18 mouse cellular contexts compared by ENCODE assay signal in the genomic region with DNA sequence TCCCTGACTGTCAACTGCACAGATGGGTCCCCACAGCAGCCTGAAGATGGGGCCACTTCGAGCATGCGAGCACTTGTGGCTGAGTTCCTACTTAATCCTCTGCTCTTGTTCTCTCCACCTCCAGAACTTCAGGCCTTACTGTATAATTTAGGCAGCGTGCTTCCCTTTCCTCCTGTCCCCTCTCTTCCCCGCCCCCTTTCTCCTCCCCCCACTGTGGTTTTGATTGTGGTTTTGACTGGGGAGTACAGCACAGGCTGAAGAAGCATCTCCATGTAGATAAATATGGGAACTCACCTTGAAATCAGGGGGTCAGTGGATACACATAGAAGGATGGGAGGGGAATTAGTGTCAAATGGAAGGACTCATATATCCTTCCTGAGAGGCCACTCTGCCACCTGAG.
"Had no signal": no experiment of that assay in that cellular context is flagged by ENCODE, and none has a peak within 500 bp of the region (broad histone marks: within the 10 kb centered on the region; RNA-seq: fewer than 3 reads in every experiment).

No protein-coding gene starts in this region.

- H3K4me2 ChIP-seq: limb, embryonic 13.5 days; liver, embryonic 12.5 days; liver, embryonic 15.5 days; lung, embryonic 15.5 days had no signal

- H3K27me3 ChIP-seq: lung, embryonic 15.5 days had no signal

- H3K36me3 ChIP-seq: limb, embryonic 10.5 days; limb, embryonic 13.5 days; liver, embryonic 12.5 days; liver, embryonic 15.5 days; lung, embryonic 15.5 days had no signal

- ATAC-seq: liver, embryonic 12.5 days had no signal

- H3K4me3 ChIP-seq: layer of hippocampus, adult 2 months; limb, embryonic 10.5 days; limb, embryonic 13.5 days; liver, embryonic 12.5 days; liver, embryonic 15.5 days; lung, embryonic 15.5 days had no signal

- H3K27ac ChIP-seq: kidney, postnatal 0 days; layer of hippocampus, adult 2 months; limb, embryonic 10.5 days; limb, embryonic 13.5 days; liver, embryonic 12.5 days; liver, embryonic 15.5 days; stomach, postnatal 0 days had no signal

- DNase-seq: kidney, postnatal 25 days; layer of hippocampus, adult 9-11 months; liver; lung, adult 18-20 months; lung, postnatal 10 days; lung, postnatal 36 days; midbrain, embryonic 14.5 days; right cerebral cortex, postnatal 14 days; right cerebral cortex, postnatal 4 days; thymus, postnatal 25 days had no signal

- H3K9me3 ChIP-seq: limb, embryonic 10.5 days; limb, embryonic 13.5 days; liver, embryonic 12.5 days; liver, embryonic 15.5 days; lung, embryonic 15.5 days had no signal

- H3K9ac ChIP-seq: limb, embryonic 13.5 days; liver, embryonic 12.5 days; liver, embryonic 15.5 days; lung, embryonic 15.5 days had no signal

- H3K4me1 ChIP-seq: limb, embryonic 10.5 days; liver, embryonic 15.5 days had no signal
